Mouse (Mus musculus): Measurements from ENCODE around the gene Mgat4d. TPM values are rescaled to one million over a fixed set of nuclear protein-coding genes. Genes with fewer than 3 reads are reported as not detected.

Gene Mgat4d
- polyA plus RNA-seq, 1 experiment from 2014 or later, result not detected

DNA sequence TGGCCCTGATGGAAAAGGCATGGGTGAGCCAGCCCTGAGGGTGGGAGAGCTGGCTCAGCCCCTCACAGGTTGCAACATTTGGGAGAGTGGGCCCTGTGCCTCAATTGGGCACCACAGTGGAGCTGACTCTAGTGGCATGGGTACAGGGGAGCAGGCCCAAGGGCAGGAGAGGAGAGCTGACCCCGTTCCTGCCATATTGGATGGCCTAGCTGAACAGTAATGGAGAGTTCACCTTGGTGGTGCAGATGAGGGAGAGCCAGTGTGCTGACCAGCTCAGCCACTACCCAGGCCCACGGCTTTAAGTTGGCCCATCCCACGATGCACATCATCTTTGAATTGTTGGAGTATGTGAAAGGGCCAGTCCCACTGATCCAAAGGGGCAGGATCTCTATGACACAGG, 6.2 kb upstream of the Mgat4d start:
- DNase-seq (ENCODE audit: low spot score), result no peak

DNA sequence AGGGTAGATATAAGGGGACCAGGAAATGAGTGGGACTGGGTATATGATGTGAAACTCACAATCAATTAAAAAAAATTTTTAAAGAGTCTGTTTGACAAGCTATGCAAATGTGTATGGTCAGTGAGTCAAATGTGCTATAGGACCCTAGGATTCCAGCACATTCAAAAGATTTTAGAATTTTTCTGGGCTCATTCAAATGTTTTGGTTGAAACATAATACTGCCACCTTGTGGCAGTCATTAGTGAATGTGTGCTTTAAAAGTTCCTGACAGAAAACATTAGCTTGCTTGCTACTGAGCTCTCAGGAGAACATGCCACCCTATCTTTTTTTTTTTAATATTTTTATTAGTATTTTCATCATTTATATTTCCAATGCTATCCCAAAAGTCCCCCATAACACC, 5.6 kb upstream of the Mgat4d start:
- no peaks in the 10 kb centered on the region for H3K36me3 ChIP-seq
- DNase-seq (ENCODE audit: low spot score), result no peak
- no peaks in the 10 kb centered on the region for H3K27me3 ChIP-seq (ENCODE audit: insufficient read depth, poor library complexity, severe bottlenecking)
- no peak overlapping the region for H3K4me3 ChIP-seq
- H3K9me3 ChIP-seq, result 0 out of 2 replicates have a peak, but pooled peaks cover 5% of the 10 kb centered on the region
- H3K27ac ChIP-seq, result no peak overlapping the region
- no peaks in the 10 kb centered on the region for H3K4me1 ChIP-seq (replicated peaks)

More for the DNA sequence above, 6.2 kb upstream of the Mgat4d start:
- no peaks in the 10 kb centered on the region for H3K27me3 ChIP-seq (ENCODE audit: insufficient read depth, poor library complexity, severe bottlenecking)
- H3K4me3 ChIP-seq, result no peak overlapping the region
- H3K9me3 ChIP-seq, result 0 out of 2 replicates have a peak, but pooled peaks cover 5% of the 10 kb centered on the region
- no peak overlapping the region for H3K27ac ChIP-seq
- H3K36me3 ChIP-seq, result no peaks in the 10 kb centered on the region
- 82% methylated on average over 3 of the region's 3 CpGs for WGBS
- no peaks in the 10 kb centered on the region for H3K4me1 ChIP-seq (replicated peaks)

DNA sequence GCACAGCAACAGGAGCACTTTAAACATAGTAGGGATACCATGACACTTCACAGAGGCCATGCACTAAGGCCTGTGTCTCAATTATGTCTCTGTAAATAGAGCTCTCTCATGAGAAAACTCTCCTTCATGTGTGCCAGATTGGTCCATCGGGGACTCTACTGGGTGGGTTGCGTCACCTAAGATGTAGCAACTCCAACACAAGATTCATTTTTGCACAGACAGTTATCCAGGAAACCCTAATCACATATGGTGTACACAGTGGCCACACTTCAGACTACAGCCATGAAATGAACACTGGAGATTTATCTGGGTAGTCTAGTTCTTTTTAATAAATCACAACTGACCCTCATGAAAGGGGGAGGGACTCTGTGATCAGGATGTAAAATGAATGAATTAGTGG, 3.0 kb downstream of the Mgat4d start:
- Histone ChIP-seq H3K4me1 (replicated peaks) (no peaks in the 10 kb centered on the region), H3K4me3 (no peak overlapping the region), H3K27ac (no peak overlapping the region), H3K36me3 (no peaks in the 10 kb centered on the region), H3K27me3 (ENCODE audit: insufficient read depth, poor library complexity, severe bottlenecking) (no peaks in the 10 kb centered on the region), H3K9me3 (no peaks in the 10 kb centered on the region)
- no peak for DNase-seq (ENCODE audit: low spot score)
- WGBS, result 92% methylated on average over 2 of the region's 2 CpGs

DNA sequence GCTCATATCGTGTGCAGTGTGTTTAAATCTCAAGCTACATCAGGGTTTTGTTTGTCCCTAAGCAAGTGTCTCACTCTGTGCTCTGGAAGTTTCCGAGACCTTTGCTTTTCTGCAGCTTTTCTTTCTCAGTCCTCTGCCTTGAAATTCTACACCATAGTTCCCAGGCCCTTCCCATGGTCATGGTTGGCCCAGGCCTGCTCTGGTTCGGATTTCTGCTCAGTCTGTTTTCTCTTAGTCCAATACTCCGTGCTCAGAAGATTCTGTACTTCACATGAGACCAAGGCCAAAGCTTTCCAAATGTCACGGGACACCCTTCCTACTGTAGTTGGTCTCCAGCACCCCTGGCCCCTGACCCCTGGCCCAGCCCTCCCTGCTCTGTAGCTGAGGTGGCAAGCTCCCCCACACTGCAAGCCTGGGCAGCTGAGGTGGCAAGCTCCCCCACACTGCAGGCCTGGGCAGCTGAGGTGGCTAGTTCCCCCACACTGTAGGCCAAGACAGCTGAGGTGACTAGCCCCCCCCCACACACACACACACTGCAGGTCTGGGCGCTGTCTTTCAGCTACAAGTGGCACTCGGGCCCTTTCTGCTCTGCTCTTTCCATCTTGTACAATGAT, 15.0 kb downstream of the Mgat4d start:
- H3K27me3 ChIP-seq (ENCODE audit: insufficient read depth, poor library complexity, severe bottlenecking), result no peaks in the 10 kb centered on the region
- H3K4me1 ChIP-seq (replicated peaks), result peaks cover 6% of the 10 kb centered on the region; the same call in 1 of the 2 replicates
- no peaks in the 10 kb centered on the region for H3K36me3 ChIP-seq
- WGBS, result 65% methylated on average over 7 of the region's 7 CpGs
- DNase-seq (ENCODE audit: low spot score), result peak; percentile 5
- no peaks in the 10 kb centered on the region for H3K9me3 ChIP-seq
- H3K4me3 ChIP-seq, result no peak overlapping the region
- H3K27ac ChIP-seq, result no peak overlapping the region

DNA sequence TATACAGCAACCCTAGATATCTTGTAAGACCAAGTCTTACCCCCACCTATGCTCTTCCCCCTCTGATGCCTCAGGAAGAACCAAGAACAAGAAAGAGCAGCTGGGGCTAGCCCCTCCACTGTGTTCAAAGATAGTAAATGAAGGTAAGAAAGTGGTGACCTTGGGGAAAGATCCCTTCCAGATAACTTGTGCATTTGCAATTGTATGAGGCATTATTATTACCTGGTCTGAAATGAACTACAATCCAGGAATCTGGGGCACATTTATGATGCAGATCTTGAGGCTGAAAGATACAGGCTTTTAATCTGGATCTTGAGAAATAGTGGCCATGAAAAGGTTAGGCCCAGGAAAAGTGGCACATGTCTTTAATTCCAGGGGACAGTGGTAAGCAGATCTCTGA, 29.0 kb downstream of the Mgat4d start:
- Histone ChIP-seq H3K36me3 (no peaks in the 10 kb centered on the region), H3K9me3 (no peaks in the 10 kb centered on the region), H3K27me3 (ENCODE audit: insufficient read depth, poor library complexity, severe bottlenecking) (no peaks in the 10 kb centered on the region), H3K27ac (no peak overlapping the region), H3K4me3 (no peak overlapping the region), H3K4me1 (replicated peaks) (no peaks in the 10 kb centered on the region)
- DNase-seq (ENCODE audit: low spot score), result no peak

DNA sequence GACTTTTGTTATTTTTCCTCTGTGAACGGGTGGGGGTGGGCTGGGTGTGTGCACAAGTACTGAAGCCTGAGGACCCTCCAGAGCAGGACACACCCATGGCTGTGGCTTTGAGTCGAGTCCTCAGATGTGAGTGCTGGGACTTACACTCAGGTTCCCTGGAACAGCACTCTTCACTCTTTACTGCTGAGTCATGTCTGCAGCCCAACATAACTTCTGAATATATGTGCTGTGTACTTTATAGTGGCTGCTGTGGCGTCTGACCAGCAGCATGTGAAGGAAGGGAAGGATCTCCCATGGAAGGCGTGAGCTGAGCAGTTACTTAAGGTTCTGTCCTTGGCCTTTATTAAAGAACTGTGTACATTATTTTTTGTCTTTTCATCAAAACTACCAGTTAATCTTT, 31.9 kb downstream of the Mgat4d start:
- no peak for DNase-seq (ENCODE audit: low spot score)
- Histone ChIP-seq H3K4me3 (no peak overlapping the region), H3K36me3 (no peaks in the 10 kb centered on the region), H3K27me3 (ENCODE audit: insufficient read depth, poor library complexity, severe bottlenecking) (no peaks in the 10 kb centered on the region), H3K27ac (no peak overlapping the region), H3K4me1 (replicated peaks) (no peaks in the 10 kb centered on the region), H3K9me3 (no peaks in the 10 kb centered on the region)
- WGBS, result 66% methylated on average over 4 of the region's 4 CpGs

DNA sequence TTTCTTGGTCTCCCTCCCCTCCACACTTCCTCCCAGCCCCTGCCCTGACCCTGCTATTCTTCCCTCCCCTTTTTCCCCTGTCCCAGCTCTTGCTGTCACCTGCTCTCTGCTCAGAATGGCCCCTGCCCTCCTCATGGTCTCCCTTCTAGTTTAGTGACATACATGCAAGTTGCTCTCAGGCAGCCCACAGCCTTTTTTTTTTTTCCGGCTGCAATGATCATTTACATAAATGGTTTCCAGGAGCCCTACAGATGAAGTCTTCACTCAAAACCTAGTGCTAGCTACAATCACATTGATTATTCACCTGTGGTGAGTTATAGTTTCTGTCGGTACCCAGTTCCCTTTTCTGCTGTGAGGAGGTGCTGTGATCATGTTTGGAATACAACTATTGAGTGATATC, 32.7 kb downstream of the Mgat4d start:
- Histone ChIP-seq H3K4me1 (replicated peaks) (no peaks in the 10 kb centered on the region), H3K27me3 (ENCODE audit: insufficient read depth, poor library complexity, severe bottlenecking) (no peaks in the 10 kb centered on the region), H3K9me3 (no peaks in the 10 kb centered on the region), H3K36me3 (no peaks in the 10 kb centered on the region), H3K27ac (no peak overlapping the region), H3K4me3 (no peak overlapping the region)
- WGBS, result 83% methylated on average over 2 of the region's 2 CpGs
- no peak for DNase-seq (ENCODE audit: low spot score)

DNA sequence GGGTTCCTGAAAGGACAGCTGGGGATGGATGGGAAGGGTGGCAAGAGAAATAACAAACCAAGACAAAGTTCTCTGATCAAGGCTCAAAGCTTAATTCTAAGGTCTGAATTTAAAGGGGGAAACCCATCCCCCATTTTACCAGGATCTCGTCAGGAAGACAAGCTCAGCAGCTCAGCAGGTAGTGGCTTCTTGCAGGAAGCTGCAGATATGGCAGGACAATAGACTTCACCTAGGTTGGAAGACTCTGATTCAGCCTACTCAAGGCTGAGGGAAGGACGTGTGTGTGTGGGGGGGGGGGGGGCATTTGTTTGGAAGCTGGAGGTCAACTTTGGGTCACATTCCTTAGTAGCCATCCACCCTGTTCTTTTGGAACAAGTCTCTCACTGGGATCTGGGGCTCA, 34.6 kb downstream of the Mgat4d start:
- WGBS, result 43% methylated on average over 2 of the region's 2 CpGs
- no peaks in the 10 kb centered on the region for H3K9me3 ChIP-seq
- H3K27ac ChIP-seq, result no peak overlapping the region
- H3K4me3 ChIP-seq, result no peak overlapping the region
- H3K4me1 ChIP-seq (replicated peaks), result no peaks in the 10 kb centered on the region
- DNase-seq (ENCODE audit: low spot score), result no peak
- H3K36me3 ChIP-seq, result no peaks in the 10 kb centered on the region
- H3K27me3 ChIP-seq (ENCODE audit: insufficient read depth, poor library complexity, severe bottlenecking), result no peaks in the 10 kb centered on the region

DNA sequence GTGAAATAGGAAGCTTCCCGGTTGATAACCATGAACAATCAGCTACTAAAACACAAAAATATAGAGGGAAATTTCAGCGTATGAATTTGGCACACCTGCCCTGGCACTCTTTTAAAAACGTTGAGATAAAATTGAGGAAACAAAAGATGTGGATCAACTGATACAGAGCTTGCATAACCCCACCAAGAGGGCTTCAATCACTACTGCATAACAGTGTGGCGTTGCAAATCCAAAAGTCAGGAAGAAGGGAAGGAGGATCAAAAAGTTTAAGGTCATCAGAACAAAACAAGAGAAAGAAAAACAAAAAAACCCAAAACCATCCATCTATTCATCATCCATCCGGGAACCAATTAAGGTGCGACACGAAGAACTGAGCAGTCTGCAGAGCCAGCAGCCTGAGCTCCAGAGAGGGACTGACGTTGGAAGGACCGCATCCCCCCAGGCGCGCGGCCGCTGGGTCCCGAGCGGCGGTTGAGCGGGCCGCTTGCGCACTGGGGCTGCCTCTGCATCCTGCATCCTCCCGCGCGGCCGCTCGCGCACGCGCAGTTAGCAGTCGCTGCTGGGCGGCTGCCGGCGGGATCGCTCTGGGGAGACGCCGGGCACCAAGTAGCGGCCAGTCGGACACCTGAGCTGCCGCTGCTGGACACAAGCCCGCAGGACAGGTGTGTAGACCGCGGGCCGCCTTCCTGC, 41.2 kb downstream of the Mgat4d start, which contains the start of gene Clgn:
Gene Clgn, plus strand, starts transcription at position 552 of the 690 bp plus-strand sequence.
- Histone ChIP-seq H3K27me3 (ENCODE audit: insufficient read depth, poor library complexity, severe bottlenecking) (peaks cover 35% of the 10 kb centered on the region), H3K27ac (peak within 1 kb of the TSS; percentile 78), H3K4me3 (peak within 1 kb of the TSS; percentile 73), H3K9me3 (no peaks in the 10 kb centered on the region), H3K36me3 (no peaks in the 10 kb centered on the region), H3K4me1 (replicated peaks) (peaks cover 12% of the 10 kb centered on the region)
- peak; percentile 78 for DNase-seq (ENCODE audit: low spot score)
- WGBS, result 4% methylated on average over 41 of the region's 41 CpGs

DNA sequence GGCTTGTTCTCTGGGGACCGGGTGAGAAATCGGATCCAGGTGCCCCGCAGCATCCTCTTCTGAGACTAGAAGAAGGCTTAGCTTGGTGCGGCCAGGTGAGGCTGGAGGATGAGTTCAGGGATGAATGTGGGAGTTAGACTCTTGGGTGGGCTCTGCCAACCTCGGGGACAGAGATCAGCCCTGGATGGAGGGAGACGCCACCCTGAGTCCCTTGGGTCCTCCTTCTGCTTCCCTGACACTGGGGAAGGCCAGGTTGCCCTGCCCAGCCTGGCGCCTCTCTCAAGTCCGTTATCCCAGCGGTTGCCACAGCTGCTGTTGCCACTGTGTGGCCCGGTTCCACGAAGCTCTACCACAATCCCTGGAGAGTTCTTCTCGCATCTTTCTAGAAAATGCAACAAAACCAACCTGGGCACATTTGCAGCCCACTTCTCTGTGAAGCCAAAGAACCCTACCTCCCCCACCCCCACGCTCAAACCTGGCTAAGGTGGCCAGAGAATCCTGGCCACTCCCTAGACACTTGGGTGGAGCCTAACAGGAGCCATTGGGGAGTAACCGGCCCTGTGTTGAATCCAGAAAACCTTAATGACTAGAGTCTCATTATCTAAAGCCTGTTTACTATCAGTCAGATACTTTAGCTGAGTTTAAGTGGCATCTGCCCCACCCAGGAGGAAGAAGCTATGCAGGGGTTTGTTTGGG, 41.9 kb downstream of the Mgat4d start:
- no peaks in the 10 kb centered on the region for H3K9me3 ChIP-seq
- H3K27me3 ChIP-seq (ENCODE audit: insufficient read depth, poor library complexity, severe bottlenecking), result peaks cover 35% of the 10 kb centered on the region
- H3K36me3 ChIP-seq, result no peaks in the 10 kb centered on the region
- WGBS, result 5% methylated on average over 14 of the region's 14 CpGs
- peak overlapping the region; percentile 73 for H3K4me3 ChIP-seq
- peak overlapping the region; percentile 78 for H3K27ac ChIP-seq
- DNase-seq (ENCODE audit: low spot score), result no peak
- peaks cover 12% of the 10 kb centered on the region for H3K4me1 ChIP-seq (replicated peaks)

DNA sequence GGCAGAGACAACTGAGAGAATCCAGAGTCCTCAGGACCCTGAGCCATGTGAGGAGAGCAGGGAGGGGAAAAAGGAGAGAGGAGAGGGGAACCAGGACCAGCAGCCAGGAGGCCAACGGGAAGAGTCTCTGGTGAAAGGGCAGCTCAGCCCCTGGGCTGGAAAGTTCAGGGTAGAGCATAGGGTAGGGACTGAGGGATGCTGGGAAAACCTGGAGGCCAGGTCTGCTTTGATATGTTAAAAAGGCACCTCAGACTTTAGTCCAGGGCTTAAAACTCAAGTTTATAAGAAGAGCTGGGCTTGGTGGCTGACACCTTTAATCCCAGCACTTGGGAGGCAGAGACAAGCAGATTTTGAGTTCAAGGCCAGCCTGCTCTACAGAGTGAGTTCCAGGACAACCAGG, 44.2 kb downstream of the Mgat4d start:
- H3K4me1 ChIP-seq (replicated peaks), result peaks cover 12% of the 10 kb centered on the region
- no peak overlapping the region for H3K27ac ChIP-seq
- WGBS, result 86% methylated on average over 1 of the region's 1 CpGs
- no peaks in the 10 kb centered on the region for H3K36me3 ChIP-seq
- no peak for DNase-seq (ENCODE audit: low spot score)
- H3K4me3 ChIP-seq, result no peak overlapping the region
- H3K27me3 ChIP-seq (ENCODE audit: insufficient read depth, poor library complexity, severe bottlenecking), result peaks cover 35% of the 10 kb centered on the region
- H3K9me3 ChIP-seq, result no peaks in the 10 kb centered on the region

DNA sequence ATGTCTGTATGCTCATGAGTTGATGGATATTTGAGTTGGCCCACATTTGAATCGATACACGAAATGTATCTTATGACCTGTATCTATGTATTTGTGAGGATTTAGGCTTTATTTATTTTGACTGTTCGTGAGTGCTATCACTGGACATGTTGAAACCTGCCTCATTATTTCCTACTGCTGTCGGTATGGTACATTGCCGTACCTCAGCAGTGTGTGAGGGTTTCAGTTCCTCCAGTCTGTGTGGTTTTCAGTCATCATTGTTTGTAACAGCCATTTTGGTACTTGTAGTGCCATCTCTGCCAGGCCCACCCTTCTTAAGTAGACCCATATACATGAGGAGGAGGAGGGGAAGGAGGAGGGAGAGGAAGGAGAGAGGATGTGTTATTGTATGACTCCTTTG, 46.1 kb downstream of the Mgat4d start:
- Histone ChIP-seq H3K36me3 (no peaks in the 10 kb centered on the region), H3K27me3 (ENCODE audit: insufficient read depth, poor library complexity, severe bottlenecking) (peaks cover 21% of the 10 kb centered on the region), H3K27ac (no peak overlapping the region), H3K9me3 (no peaks in the 10 kb centered on the region), H3K4me3 (no peak overlapping the region), H3K4me1 (replicated peaks) (peaks cover 11% of the 10 kb centered on the region)
- WGBS, result 90% methylated on average over 5 of the region's 5 CpGs
- no peak for DNase-seq (ENCODE audit: low spot score)

DNA sequence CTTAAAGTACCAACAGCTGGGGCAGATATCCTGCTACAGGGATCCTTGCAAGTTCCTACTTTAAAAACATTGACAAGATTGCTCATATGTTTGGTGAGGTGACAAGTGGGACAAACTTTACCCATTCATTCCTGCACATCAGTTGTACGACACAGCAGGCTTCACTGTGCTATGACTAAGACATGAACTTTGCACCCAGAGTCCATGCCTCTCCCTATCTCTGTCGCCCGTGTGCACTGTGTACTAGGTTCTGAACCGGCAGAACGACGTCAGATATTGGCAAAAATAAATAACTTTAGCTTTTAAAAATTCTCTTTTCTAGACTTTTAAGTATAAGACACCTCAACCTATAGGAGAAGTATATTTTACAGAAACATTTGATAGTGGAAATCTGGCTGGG, 48.4 kb downstream of the Mgat4d start:
- no peaks in the 10 kb centered on the region for H3K4me1 ChIP-seq (replicated peaks)
- no peak overlapping the region for H3K27ac ChIP-seq
- H3K9me3 ChIP-seq, result no peaks in the 10 kb centered on the region
- H3K27me3 ChIP-seq (ENCODE audit: insufficient read depth, poor library complexity, severe bottlenecking), result 0 out of 2 replicates have a peak, but pooled peaks cover 3% of the 10 kb centered on the region
- whole genome bisulfite sequencing, result 91% methylated on average over 6 of the region's 6 CpGs
- H3K36me3 ChIP-seq, result no peaks in the 10 kb centered on the region
- no peak for DNase-seq (ENCODE audit: low spot score)
- no peak overlapping the region for H3K4me3 ChIP-seq
